Mouse (Mus musculus) liver, adult 2 months (tissue): ENCODE measurements at regions not wholly inside any gene's neighbourhood (a gene's known extent, or its start where the extent isn't known, plus 50 kb on each side); places are given as distances from the start of the nearest gene placed in this dataset.

Source experiments
- DNase-seq: peaks from one replicate; pipeline ENCODE4 v3.0.0-alpha.2; 2011; ENCODE audit warnings: low read depth, low spot score; ENCODE audit errors: extremely low read depth
- H3K27ac ChIP-seq: fragments of 200-500 bp; replicated peaks from 2 replicates; pipeline ENCODE4 v1.5.1; 2012; ENCODE audit warnings: low read depth, mild to moderate bottlenecking, control low read depth, inconsistent platforms, low read length; ENCODE audit not compliant: insufficient read depth
- H3K27me3 ChIP-seq: fragments of 200-500 bp; 2 replicates; pipeline ENCODE4 v1.6.1; 2012; ENCODE audit warnings: mild to moderate bottlenecking, moderate library complexity, low read length, inconsistent platforms; ENCODE audit not compliant: control insufficient read depth, insufficient read depth
- H3K36me3 ChIP-seq: fragments of 200-500 bp; 2 replicates; pipeline ENCODE4 v1.6.1; 2012; ENCODE audit warnings: low read length, inconsistent platforms; ENCODE audit not compliant: control insufficient read depth, insufficient read depth
- H3K4me1 ChIP-seq: fragments of 200-500 bp; 2 replicates; pipeline ENCODE4 v1.6.1; 2011; ENCODE audit warnings: low read length; ENCODE audit not compliant: control insufficient read depth, insufficient read depth
- H3K4me3 ChIP-seq: fragments of 200-500 bp; 2 replicates; pipeline ENCODE4 v1.5.1; 2011; ENCODE audit warnings: low read depth, mild to moderate bottlenecking, control low read depth, low read length, moderate library complexity; ENCODE audit not compliant: insufficient read depth
- H3K79me2 ChIP-seq: fragments of 200-500 bp; 2 replicates; pipeline ENCODE4 v1.6.1; 2012; ENCODE audit warnings: inconsistent platforms, mild to moderate bottlenecking, low read length, moderate library complexity; ENCODE audit not compliant: control insufficient read depth, insufficient read depth
- H3K9ac ChIP-seq: fragments of 200-500 bp; 2 replicates; pipeline ENCODE4 v1.6.1; 2012; ENCODE audit warnings: low read depth, mild to moderate bottlenecking, control low read depth, inconsistent platforms, low read length
- CTCF ChIP-seq: fragments of 200-500 bp; IDR thresholded peaks from 2 replicates; pipeline ENCODE4 v1.5.1; 2011; ENCODE audit warnings: low read depth, low read length, control low read depth
- POLR2A ChIP-seq: fragments of 200-500 bp; IDR thresholded peaks from 2 replicates; pipeline ENCODE4 v1.6.1; 2011; ENCODE audit warnings: low read length, control low read depth; ENCODE audit not compliant: insufficient read depth; ENCODE audit errors: extremely low read depth
- WGBS: fragments of 180-500 bp; shearing (Covaris S2); methylation state at CpG from one replicate; pipeline ENCODE4 v1.1.7; 2018; 5-methylcytosine and 5-hydroxymethylcytosine counted together

GRCm38 (mm10) chr3:9346356-9346755 is 263.5 kb downstream of the Zfp704 start:
- Histone ChIP-seq H3K4me1 (peaks cover 5% of the 10 kb centered on the region), H3K27me3 (peaks cover 16% of the 10 kb centered on the region), H3K4me3 (no peak overlapping the region), H3K36me3 (no peaks in the 10 kb centered on the region), H3K9ac (no peak overlapping the region), H3K27ac (no peak overlapping the region), H3K79me2 (no peaks in the 10 kb centered on the region)
- 17% methylated on average over 13 of the region's 13 CpGs for WGBS
- no peak for DNase-seq
- TF ChIP-seq CTCF (no peak), POLR2A (no peak)

- Histone ChIP-seq H3K36me3 (no peaks in the 10 kb centered on the region), H3K27me3 (peaks cover 16% of the 10 kb centered on the region), H3K4me1 (peaks cover 5% of the 10 kb centered on the region), H3K4me3 (no peak overlapping the region), H3K27ac (no peak overlapping the region), H3K79me2 (no peaks in the 10 kb centered on the region), H3K9ac (no peak overlapping the region)
- 39% methylated on average over 9 of the region's 9 CpGs for WGBS
- no peak for DNase-seq
- TF ChIP-seq CTCF (no peak), POLR2A (no peak)
Observed at GRCm38 (mm10) chr3:9345885-9346284, 264.0 kb downstream of the Zfp704 start.

GRCm38 (mm10) chr3:9343586-9343985 is 266.3 kb downstream of the Zfp704 start:
- Histone ChIP-seq H3K9ac (no peak overlapping the region), H3K27me3 (peaks cover 16% of the 10 kb centered on the region), H3K36me3 (no peaks in the 10 kb centered on the region), H3K4me1 (peaks cover 5% of the 10 kb centered on the region), H3K27ac (no peak overlapping the region), H3K79me2 (no peaks in the 10 kb centered on the region), H3K4me3 (no peak overlapping the region)
- 26% methylated on average over 4 of the region's 4 CpGs for WGBS
- DNase-seq = no peak
- no peak for TF ChIP-seq POLR2A
- TF ChIP-seq CTCF = no peak

GRCm38 (mm10) chr3:9342167-9342566 is 267.7 kb downstream of the Zfp704 start:
- no peak overlapping the region for H3K9ac ChIP-seq
- H3K4me3 ChIP-seq = no peak overlapping the region
- H3K27me3 ChIP-seq = peaks cover 10% of the 10 kb centered on the region
- no peak for DNase-seq
- WGBS = 82% methylated on average over 3 of the region's 3 CpGs
- TF ChIP-seq CTCF = no peak
- TF ChIP-seq POLR2A = no peak
- peaks cover 1% of the 10 kb centered on the region; the same call in 1 of the 2 replicates for H3K4me1 ChIP-seq
- H3K79me2 ChIP-seq = no peaks in the 10 kb centered on the region
- H3K36me3 ChIP-seq = no peaks in the 10 kb centered on the region
- H3K27ac ChIP-seq = no peak overlapping the region

- Histone ChIP-seq H3K36me3 (no peaks in the 10 kb centered on the region), H3K79me2 (no peaks in the 10 kb centered on the region), H3K4me1 (peaks cover 1% of the 10 kb centered on the region; the same call in 1 of the 2 replicates), H3K27me3 (peaks cover 5% of the 10 kb centered on the region), H3K4me3 (no peak overlapping the region), H3K9ac (no peak overlapping the region), H3K27ac (no peak overlapping the region)
- 78% methylated on average over 5 of the region's 5 CpGs for WGBS
- DNase-seq = no peak
- TF ChIP-seq CTCF (no peak), POLR2A (no peak)
Observed at GRCm38 (mm10) chr3:9341657-9342056, 268.2 kb downstream of the Zfp704 start.

- WGBS = 51% methylated on average over 4 of the region's 4 CpGs
- Histone ChIP-seq H3K27me3 (peaks cover 4% of the 10 kb centered on the region; the same call in 1 of the 2 replicates), H3K4me1 (peaks cover under 1% of the 10 kb centered on the region; the same call in 1 of the 2 replicates), H3K79me2 (no peaks in the 10 kb centered on the region), H3K27ac (no peak overlapping the region), H3K36me3 (no peaks in the 10 kb centered on the region), H3K9ac (no peak overlapping the region), H3K4me3 (no peak overlapping the region)
- DNase-seq = no peak
- no peak for TF ChIP-seq CTCF
- TF ChIP-seq POLR2A = no peak
Observed at GRCm38 (mm10) chr3:9341244-9341643, 268.6 kb downstream of the Zfp704 start.
